Mouse (Mus musculus) central nervous system, embryonic 18 days (tissue): ENCODE data around the gene Fbxo36. TPM values are rescaled to one million over a fixed set of nuclear protein-coding genes. Genes with fewer than 3 reads are reported as not detected.

ENCODE experiments used
- polyA plus RNA-seq: library from polyadenylated mRNA; depleted of rRNA; stranded (reverse); fragments of >200 nt; gene quantifications from 2 replicates; pipeline ENCODE4 v1.2.3, GENCODE M21; 2012; rRNA removed

The Fbxo36 gene
- polyA plus RNA-seq, result 3.4 TPM in 2 replicates

DNA sequence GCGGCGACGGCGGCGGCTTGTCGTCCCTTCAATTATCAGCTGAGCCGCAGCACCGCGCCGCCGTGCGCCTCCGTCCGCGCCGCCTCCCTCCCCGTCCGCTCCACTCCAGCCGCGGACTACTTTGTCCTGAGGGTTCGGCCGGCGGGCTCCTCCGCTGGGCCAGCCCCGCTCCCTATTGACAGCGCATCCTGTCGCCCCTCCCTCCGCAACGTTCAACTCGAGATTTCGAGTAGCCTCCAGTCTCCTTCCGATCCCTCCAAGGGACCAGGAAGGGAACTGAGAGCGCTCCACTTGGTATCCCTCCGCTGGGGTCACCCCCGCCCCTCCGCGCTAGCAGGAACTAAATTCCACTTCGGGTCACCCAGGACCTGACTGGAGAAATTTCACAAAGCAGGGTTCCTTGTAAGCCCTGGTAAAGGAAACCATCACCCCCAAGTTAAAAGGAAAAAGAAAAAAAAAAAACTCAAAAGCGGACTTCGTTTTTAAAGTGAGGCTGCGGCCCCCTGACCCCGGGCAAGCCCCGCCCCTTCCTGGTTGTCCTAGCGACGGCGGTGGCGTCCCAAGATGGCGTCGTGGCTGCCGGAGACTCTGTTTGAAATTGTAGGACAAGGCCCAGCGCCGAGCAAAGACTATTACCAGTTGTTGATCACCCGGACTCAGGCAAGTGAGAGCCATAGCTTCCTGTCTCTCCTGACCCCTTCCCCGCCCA lies at the start of gene Fbxo36:
Gene Fbxo36 (plus strand): TSS at position 533 of the 709 bp plus-strand sequence.

GRCm38 (mm10) chr1:84840018-84840664 lies 500 bp downstream of the Fbxo36 start, which contains the start of gene Trip12:
Gene Trip12 (minus strand): TSS chr1:84840516.

GRCm38 (mm10) chr1:84934503-84935333 lies 95.1 kb downstream of the Fbxo36 start, which contains the start of gene Slc16a14:
Gene Slc16a14 (minus strand): TSS chr1:84935134.

Other genes starting within 250 kb of the Fbxo36 start
- 185 and 200 TPM in 2 replicates for gene Dner, start 143.6 kb upstream of the Fbxo36 start, polyA plus RNA-seq
- gene Trip12, start 675 bp downstream of the Fbxo36 start, polyA plus RNA-seq, result 87.5 and 96.2 TPM in 2 replicates
- gene Slc16a14, start 95.3 kb downstream of the Fbxo36 start, polyA plus RNA-seq, result 8.9 and 9.7 TPM in 2 replicates